Mouse (Mus musculus) left cerebral cortex, adult 9 months (tissue): ENCODE results near the gene Gata1.
"Not testable (repeated sequence)": the region's sequence is repeated elsewhere in the genome, so short reads cannot be mapped to it uniquely, and the experiment has no call there.

Source experiments
- DNase-seq, 2 experiments: peaks; one replicate each; pipeline ENCODE4 v3.0.0; 2022; ENCODE audit warnings: low spot score in 2 of 2

Gata1 gene

GRCm38 (mm10) chrX:7966161-7966560, 11.7 kb downstream of the Gata1 start:
- no peak for DNase-seq

GRCm38 (mm10) chrX:7963829-7964626, 13.8 kb downstream of the Gata1 start:
- DNase-seq: no peak

GRCm38 (mm10) chrX:7958868-7959267, 19.0 kb downstream of the Gata1 start:
- no peak for DNase-seq

- DNase-seq: no peak
Observed at GRCm38 (mm10) chrX:7950091-7950490, 27.8 kb downstream of the Gata1 start.

- peak; percentile 94 to 96 for DNase-seq
Observed at GRCm38 (mm10) chrX:7947900-7948492, 29.9 kb downstream of the Gata1 start.

- no peak for DNase-seq
Observed at GRCm38 (mm10) chrX:7947108-7947899, 30.6 kb downstream of the Gata1 start, which contains the start of gene Hdac6. TSS of gene Hdac6 (minus strand) at chrX:7947889.

- DNase-seq: no peak
Observed at GRCm38 (mm10) chrX:7945618-7946017, 32.3 kb downstream of the Gata1 start.

GRCm38 (mm10) chrX:7937667-7938066, 40.2 kb downstream of the Gata1 start:
- no peak for DNase-seq

- DNase-seq: no peak
Observed at GRCm38 (mm10) chrX:7936874-7937273, 41.0 kb downstream of the Gata1 start.

- no peak for DNase-seq
Observed at GRCm38 (mm10) chrX:7928270-7928790, 49.5 kb downstream of the Gata1 start, which contains the start of gene Eras. TSS of gene Eras (minus strand) at chrX:7928607.

- DNase-seq: no peak
Observed at GRCm38 (mm10) chrX:7927116-7927515, 50.8 kb downstream of the Gata1 start.

GRCm38 (mm10) chrX:7926266-7926665, 51.6 kb downstream of the Gata1 start:
- no peak for DNase-seq

- DNase-seq: no peak
Observed at GRCm38 (mm10) chrX:7922032-7922431, 55.8 kb downstream of the Gata1 start.

- DNase-seq: peak in 1 of 2 experiments; percentile 32
Observed at GRCm38 (mm10) chrX:7919601-7920383, 58.1 kb downstream of the Gata1 start, which contains the start of gene Pcsk1n. TSS of gene Pcsk1n (plus strand) at chrX:7919822.

GRCm38 (mm10) chrX:7917960-7918359, 59.9 kb downstream of the Gata1 start:
- not testable (repeated sequence) for DNase-seq

- DNase-seq: peak in 1 of 2 experiments; percentile 35
Observed at GRCm38 (mm10) chrX:7915669-7916068, 62.2 kb downstream of the Gata1 start.

GRCm38 (mm10) chrX:7910473-7910872, 67.4 kb downstream of the Gata1 start:
- no peak for DNase-seq
